8 mouse cellular contexts compared by ENCODE assay signal in genomic region chr14:31564452-31565179, GRCm38 (mm10). TPM values are rescaled to one million over a fixed set of nuclear protein-coding genes. Genes with fewer than 3 reads are reported as not detected.
DNase-seq lines count a peak whose midpoint lies in the region; ATAC-seq and TF ChIP-seq lines count a peak whose summit lies in the region.

No protein-coding gene starts in this region.

- intact Hi-C loops in heart, postnatal 25 days (cut with DNase I) = no loop called here
- intact Hi-C loops in left cerebral cortex, adult 2 months (cut with DNase I) = no loop called here

- no peak for TF ChIP-seq CTCF in left cerebral cortex, adult 2 months (IDR thresholded peaks at IDR 0.05)

- no peak for TF ChIP-seq POLR2A in limb, embryonic 14.5 days (IDR thresholded peaks at IDR 0.05; ENCODE audit: borderline replicate concordance, extremely low read depth, insufficient read depth, insufficient read length)

- peak overlapping the region; percentile 52; the same call in 1 of the 2 replicates for H3K27ac ChIP-seq in forebrain, embryonic 10.5 days
- H3K27ac ChIP-seq in forebrain, embryonic 16.5 days (ENCODE audit: low read length) = no peak overlapping the region
- H3K27ac ChIP-seq in limb, embryonic 14.5 days (replicated peaks; ENCODE audit: low read depth, low read length) = peak overlapping the region; percentile 22
- H3K27ac ChIP-seq in left cerebral cortex, adult 2 months = no peak overlapping the region

- H3K36me3 ChIP-seq in forebrain, embryonic 10.5 days (replicated peaks) = no peaks in the 10 kb centered on the region
- H3K36me3 ChIP-seq in forebrain, embryonic 16.5 days (ENCODE audit: control insufficient read depth, insufficient read depth) = no peaks in the 10 kb centered on the region
- no peaks in the 10 kb centered on the region for H3K36me3 ChIP-seq in limb, embryonic 14.5 days (ENCODE audit: control insufficient read depth, insufficient read depth, low read length)

- no peak overlapping the region for H3K4me2 ChIP-seq in forebrain, embryonic 16.5 days (ENCODE audit: low read length)
- H3K4me2 ChIP-seq in limb, embryonic 14.5 days (replicated peaks; ENCODE audit: low read depth, low read length, severe bottlenecking) = no peak overlapping the region

- H3K4me3 ChIP-seq in forebrain, embryonic 10.5 days = no peak overlapping the region
- H3K4me3 ChIP-seq in forebrain, embryonic 16.5 days (replicated peaks; ENCODE audit: low read length) = no peak overlapping the region
- no peak overlapping the region for H3K4me3 ChIP-seq in limb, embryonic 14.5 days (replicated peaks; ENCODE audit: low read length)
- H3K4me3 ChIP-seq in left cerebral cortex, adult 2 months = no peak overlapping the region

- H3K9ac ChIP-seq in forebrain, embryonic 16.5 days (replicated peaks; ENCODE audit: low read depth, low read length) = no peak overlapping the region
- H3K9ac ChIP-seq in limb, embryonic 14.5 days (ENCODE audit: low read depth, low read length, severe bottlenecking) = no peak overlapping the region

- peaks cover 23% of the 10 kb centered on the region for H3K4me1 ChIP-seq in forebrain, embryonic 10.5 days
- H3K4me1 ChIP-seq in forebrain, embryonic 16.5 days (replicated peaks; ENCODE audit: control insufficient read depth, insufficient read depth, low read length) = no peaks in the 10 kb centered on the region
- peaks cover 21% of the 10 kb centered on the region; the same call in 1 of the 2 replicates for H3K4me1 ChIP-seq in limb, embryonic 14.5 days (ENCODE audit: control insufficient read depth, insufficient read depth, low read length)

- H3K9me3 ChIP-seq in forebrain, embryonic 10.5 days = no peaks in the 10 kb centered on the region
- H3K9me3 ChIP-seq in forebrain, embryonic 16.5 days (ENCODE audit: control insufficient read depth, low read length) = no peaks in the 10 kb centered on the region
- no peaks in the 10 kb centered on the region for H3K9me3 ChIP-seq in limb, embryonic 14.5 days (ENCODE audit: control insufficient read depth, low read length)

- peak; percentile 17 for DNase-seq in forebrain, embryonic 10.5 days (ENCODE audit: extremely low spot score, low spot score)
- DNase-seq in embryo, embryonic 11.5 days (ENCODE audit: low read depth, low spot score) = peak; percentile 46
- peak; percentile 61 for DNase-seq in heart, postnatal 25 days (ENCODE audit: low spot score)
- peak; percentile 66 for DNase-seq in limb, embryonic 14.5 days (ENCODE audit: low spot score)
- DNase-seq in urinary bladder, postnatal 36 days (ENCODE audit: low spot score in 2 of 2) = peak; percentile 15 to 35
- DNase-seq in left cerebral cortex, adult 2 months (ENCODE audit: extremely low spot score in 1 of 2, low spot score in 2 of 2) = no peak

- ATAC-seq in forebrain, embryonic 16.5 days = no peak
- ATAC-seq in limb, embryonic 14.5 days (ENCODE audit: low FRiP score, low read depth) = peak; percentile 67
- ATAC-seq in megakaryocyte progenitor cell, adult 5-6 weeks (replicated peaks; ENCODE audit: poor library complexity) = no peak

- no peaks in the 10 kb centered on the region for H3K27me3 ChIP-seq in forebrain, embryonic 10.5 days (ENCODE audit: poor library complexity, severe bottlenecking)
- no peaks in the 10 kb centered on the region for H3K27me3 ChIP-seq in forebrain, embryonic 16.5 days (replicated peaks; ENCODE audit: control insufficient read depth, insufficient read depth, low read length)
- H3K27me3 ChIP-seq in limb, embryonic 14.5 days (ENCODE audit: control insufficient read depth, insufficient read depth, low read length) = no peaks in the 10 kb centered on the region

- whole genome bisulfite sequencing in forebrain, embryonic 10.5 days = 47% methylated on average over 6 of the region's 6 CpGs
- WGBS in forebrain, embryonic 16.5 days = 41% methylated on average over 6 of the region's 6 CpGs
- 4% methylated on average over 6 of the region's 6 CpGs for WGBS in limb, embryonic 14.5 days

RNA-seq across cellular contexts. Expression of gene Colq, which starts 26.5 kb away (rescaled TPM):
- polyA plus RNA-seq in forebrain, embryonic 10.5 days (2016; fragmentation: Nextera tagmentation; extraction: Ambion mirVana) = 0.16 and 0.22 TPM in 2 replicates
- polyA plus RNA-seq in forebrain, embryonic 16.5 days (2015; fragmentation: Nextera tagmentation; extraction: Ambion mirVana) = 0.09 TPM in 1 of 2 replicates, not detected in the other
- 10 to 100 TPM in 1 of 2 experiments, 1 to 10 TPM in 1; 9.3 to 11.9 TPM for total RNA-seq in heart, postnatal 25 days (2021)
- polyA plus RNA-seq in limb, embryonic 14.5 days (2012; rRNA removed) = 4.3 and 5.1 TPM in 2 replicates
- 3.8 and 4.9 TPM in 2 replicates for polyA plus RNA-seq in limb, embryonic 14.5 days (2014; fragmentation: Nextera tagmentation; extraction: Ambion mirVana)
- 1 to 10 TPM; 1.1 to 1.8 TPM for total RNA-seq in left cerebral cortex, adult 2 months (2021)
- total RNA-seq in megakaryocyte progenitor cell, adult 5-6 weeks (2015) = not detected in 2 replicates
- total RNA-seq in megakaryocyte progenitor cell, adult 5-6 weeks (2017) = 0.37 TPM in 1 of 2 replicates, not detected in the other

Comparison
In these comparisons a context has a peak if more than half of its experiments do, and no peak if none do; other contexts are left out.
1. H3K27ac ChIP-seq: peak in forebrain, embryonic 10.5 days (single experiment) and limb, embryonic 14.5 days (single experiment); none in forebrain, embryonic 16.5 days (single experiment) and left cerebral cortex, adult 2 months (single experiment).
2. DNase-seq: peak in forebrain, embryonic 10.5 days (single experiment), embryo, embryonic 11.5 days (single experiment), heart, postnatal 25 days (single experiment), limb, embryonic 14.5 days (single experiment) and urinary bladder, postnatal 36 days (2 of 2); none in left cerebral cortex, adult 2 months (0 of 2).